Mouse (Mus musculus) G1E (cell line): ENCODE data around the gene Sh2d7. TPM values are rescaled to one million over a fixed set of nuclear protein-coding genes. Genes with fewer than 3 reads are reported as not detected.

Experiments
- ATAC-seq: 2 replicates; pipeline ENCODE4 v1.8.0; 2016; ENCODE audit warnings: mild to moderate bottlenecking; ENCODE audit not compliant: insufficient number of reproducible peaks, poor library complexity, low FRiP score, severe bottlenecking; ENCODE audit errors: extremely low read depth
- DNase-seq: peaks from one replicate; pipeline ENCODE4 v3.0.0; 2012; ENCODE audit warnings: low spot score
- H3K27me3 ChIP-seq: 2 replicates; pipeline ENCODE4 v1.6.1; 2012; ENCODE audit warnings: mild to moderate bottlenecking, low read length, inconsistent platforms; ENCODE audit not compliant: insufficient read depth
- H3K36me3 ChIP-seq: replicated peaks from 2 replicates; pipeline ENCODE3; 2012; ENCODE audit warnings: mild to moderate bottlenecking, inconsistent platforms
- H3K4me1 ChIP-seq: 2 replicates; pipeline ENCODE4 v1.6.1; 2012; ENCODE audit warnings: low read depth, low read length, inconsistent platforms, mixed read lengths; ENCODE audit not compliant: insufficient read depth
- H3K4me3 ChIP-seq: 2 replicates; pipeline ENCODE4 v1.5.1; 2012; ENCODE audit warnings: low read depth, mild to moderate bottlenecking, inconsistent platforms, low read length, moderate library complexity, mixed read lengths
- H3K9me3 ChIP-seq: replicated peaks from 2 replicates; pipeline ENCODE4 v1.6.1; 2012; ENCODE audit warnings: inconsistent platforms
- CTCF ChIP-seq: IDR thresholded peaks from 2 replicates; pipeline ENCODE4 v1.5.1; 2012; ENCODE audit warnings: low read depth, low read length, inconsistent platforms, mixed read lengths
- GATA1 ChIP-seq: IDR thresholded peaks from 2 replicates; pipeline ENCODE4 v1.6.1; 2012; ENCODE audit warnings: borderline replicate concordance, low read length, inconsistent platforms, mixed read lengths
- GATA2 ChIP-seq: IDR thresholded peaks from 2 replicates; pipeline ENCODE4 v1.6.1; 2012; ENCODE audit warnings: low read depth, low read length, inconsistent platforms, borderline replicate concordance
- POLR2AphosphoS5 ChIP-seq: IDR thresholded peaks from 2 replicates; pipeline ENCODE4 v1.6.1; 2012; ENCODE audit warnings: low read depth, low read length, inconsistent platforms; ENCODE audit not compliant: insufficient replicate concordance
- TAL1 ChIP-seq: conservative IDR thresholded peaks from 2 replicates; pipeline ENCODE4 v1.6.1; 2012; ENCODE audit warnings: low read depth, low read length, inconsistent platforms, mixed read lengths
- polyA plus RNA-seq: library from polyadenylated mRNA; stranded (reverse); fragments of >175 nt; gene quantifications from 2 replicates; pipeline ENCODE4 v1.2.3, GENCODE M21; 2012
- total RNA-seq, 2 experiments: library from RNA; stranded (forward) in 1 of 2; stranded (reverse) in 1 of 2; fragments of 200-1000 nt in 1 of 2; fragments of >200 nt in 1 of 2; fragmentation: Nextera tagmentation in 1 of 2; gene quantifications; 2 replicates each; pipeline ENCODE4 v1.2.3; 2014 to 2017

The Sh2d7 gene
- total and polyA plus RNA-seq, 3 experiments = 0.05 TPM; not detected in 2

DNA sequence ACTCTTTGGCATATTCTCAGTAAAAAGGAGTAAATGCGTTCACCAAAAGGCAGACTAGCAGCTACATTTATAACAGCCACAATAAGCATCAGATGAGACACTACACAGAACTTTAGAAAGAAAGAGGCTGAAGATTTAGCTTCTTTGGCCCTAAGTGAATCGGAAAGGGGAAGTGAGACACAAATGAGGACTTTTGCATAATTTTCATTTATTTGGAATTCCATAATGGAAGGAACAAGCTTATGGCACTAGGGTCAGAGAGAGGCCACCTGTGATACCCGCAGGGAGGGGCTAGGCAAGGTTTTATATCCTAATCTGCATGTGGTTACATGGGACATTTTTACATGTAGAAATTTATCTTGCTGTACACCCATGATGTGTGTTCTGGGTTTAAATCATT, 1.3 kb upstream of the Sh2d7 start:
- no peak for ATAC-seq
- Histone ChIP-seq H3K9me3 (no peaks in the 10 kb centered on the region), H3K36me3 (no peaks in the 10 kb centered on the region), H3K4me1 (no peaks in the 10 kb centered on the region), H3K27me3 (peaks cover 15% of the 10 kb centered on the region), H3K4me3 (no peak overlapping the region)
- TF ChIP-seq POLR2AphosphoS5 (no peak), TAL1 (no peak), GATA2 (no peak), GATA1 (no peak), CTCF (no peak)
- DNase-seq = no peak

DNA sequence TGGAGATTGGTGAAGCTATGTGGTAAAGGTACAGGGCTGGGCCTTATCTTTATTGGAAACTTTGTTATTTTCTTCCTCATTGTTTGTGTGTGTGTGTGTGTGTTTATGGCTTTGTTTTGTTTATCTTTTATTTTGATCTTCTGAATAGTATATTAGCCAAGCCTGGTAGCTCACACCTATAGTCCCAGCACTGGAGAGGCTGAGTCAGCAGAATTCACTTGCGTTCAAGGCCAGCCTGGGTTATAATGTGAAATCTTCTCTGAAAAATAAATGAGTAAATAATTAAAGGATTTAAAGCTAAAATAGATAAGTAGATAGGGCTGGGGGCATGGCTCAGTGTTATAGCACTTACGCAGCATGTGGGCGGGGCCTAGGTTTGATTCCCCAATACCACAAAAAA, 540 bp upstream of the Sh2d7 start:
- no peaks in the 10 kb centered on the region for H3K36me3 ChIP-seq
- H3K9me3 ChIP-seq = no peaks in the 10 kb centered on the region
- DNase-seq (no peak), ATAC-seq (no peak)
- no peak overlapping the region for H3K4me3 ChIP-seq
- TF ChIP-seq GATA1 (no peak), GATA2 (no peak), CTCF (no peak), POLR2AphosphoS5 (no peak), TAL1 (no peak)
- H3K4me1 ChIP-seq = no peaks in the 10 kb centered on the region
- peaks cover 22% of the 10 kb centered on the region for H3K27me3 ChIP-seq

DNA sequence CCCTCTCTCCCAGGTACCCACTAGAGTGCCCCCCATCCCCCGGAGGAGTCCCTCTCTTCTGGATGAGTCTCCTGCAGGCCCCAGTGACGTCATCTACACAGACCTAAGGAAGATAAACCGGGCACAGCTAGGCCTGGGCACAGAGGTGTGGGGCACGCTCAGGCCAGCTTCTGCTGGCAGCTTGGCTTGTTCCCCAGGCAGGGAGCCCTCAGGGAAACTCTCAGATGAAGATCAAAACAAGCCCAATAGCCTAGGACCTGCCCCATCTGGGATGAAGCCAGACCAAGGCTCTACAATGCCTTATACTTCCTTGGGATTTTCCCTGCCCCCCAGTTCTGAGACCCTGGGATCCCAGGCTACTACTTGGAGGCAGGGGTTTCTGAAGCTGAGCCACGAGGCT, 2.0 kb downstream of the Sh2d7 start:
- TF ChIP-seq POLR2AphosphoS5 (no peak), GATA1 (no peak), CTCF (no peak), GATA2 (no peak), TAL1 (no peak)
- DNase-seq = no peak
- no peak overlapping the region for H3K4me3 ChIP-seq
- ATAC-seq = no peak
- no peaks in the 10 kb centered on the region for H3K9me3 ChIP-seq
- H3K4me1 ChIP-seq = no peaks in the 10 kb centered on the region
- no peaks in the 10 kb centered on the region for H3K36me3 ChIP-seq
- peaks cover 29% of the 10 kb centered on the region for H3K27me3 ChIP-seq

DNA sequence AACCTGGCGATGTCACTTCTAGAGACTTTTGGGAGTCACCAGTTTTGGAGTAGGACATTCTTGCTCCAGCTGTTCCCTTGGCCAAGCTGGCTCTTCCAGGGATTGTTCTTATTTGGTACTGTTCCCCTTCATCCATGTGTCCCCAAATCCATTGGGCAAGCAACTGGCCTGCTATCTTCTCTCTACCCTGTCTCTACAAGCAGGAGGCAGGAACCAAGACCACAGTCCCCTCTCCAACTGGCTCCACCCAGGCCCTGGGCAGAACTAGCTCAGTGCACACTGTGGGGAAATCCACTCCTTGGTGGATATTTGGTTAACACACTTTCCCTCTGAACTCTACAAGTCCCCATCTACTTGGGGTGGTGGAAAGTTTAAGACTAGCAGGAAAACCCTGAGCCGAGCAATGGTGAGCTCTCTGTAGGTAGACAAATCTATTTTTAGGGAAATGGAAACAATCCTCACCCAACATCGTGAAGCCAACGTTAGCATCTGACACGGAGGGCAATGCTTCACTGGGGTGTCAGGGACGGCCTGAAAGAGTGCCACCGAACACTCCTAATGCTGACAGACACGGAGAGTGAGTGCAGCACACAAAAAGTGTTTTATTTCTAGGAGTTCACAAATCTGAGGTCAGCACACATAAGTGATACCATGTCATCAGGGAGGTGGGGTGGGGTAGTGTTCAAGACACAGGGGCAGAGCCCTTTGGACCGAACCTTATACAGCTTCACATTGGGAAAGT, 5.6 kb downstream of the Sh2d7 start:
- TF ChIP-seq GATA1 = no peak
- Histone ChIP-seq H3K4me3 (no peak overlapping the region), H3K36me3 (no peaks in the 10 kb centered on the region), H3K9me3 (no peaks in the 10 kb centered on the region), H3K4me1 (no peaks in the 10 kb centered on the region), H3K27me3 (peaks cover 42% of the 10 kb centered on the region)
- no peak for DNase-seq
- ATAC-seq = no peak

DNA sequence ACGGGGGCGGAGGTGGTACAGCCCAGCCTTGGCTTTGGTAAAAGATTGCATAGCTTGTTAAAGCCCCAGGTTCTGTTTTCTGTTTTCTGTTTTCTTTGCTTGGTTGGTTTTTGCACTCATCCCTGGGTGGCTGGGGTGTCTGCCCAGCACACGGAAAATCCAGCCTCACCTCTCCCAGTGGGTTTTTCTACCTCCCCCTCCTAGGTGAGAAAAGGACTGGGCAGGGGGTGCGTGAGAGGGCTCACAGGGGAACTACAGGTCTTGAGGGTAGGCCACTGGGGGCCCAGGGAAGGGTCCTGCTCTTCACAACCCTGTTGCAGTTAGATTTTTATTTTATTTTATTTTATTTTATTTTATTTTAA, 6.2 kb downstream of the Sh2d7 start:
- Histone ChIP-seq H3K4me1 (no peaks in the 10 kb centered on the region), H3K4me3 (no peak overlapping the region), H3K36me3 (no peaks in the 10 kb centered on the region), H3K9me3 (no peaks in the 10 kb centered on the region), H3K27me3 (peaks cover 45% of the 10 kb centered on the region)
- ATAC-seq = no peak
- no peak for DNase-seq
- no peak for TF ChIP-seq POLR2AphosphoS5
- no peak for TF ChIP-seq GATA2
- TF ChIP-seq CTCF = no peak
- no peak for TF ChIP-seq GATA1

DNA sequence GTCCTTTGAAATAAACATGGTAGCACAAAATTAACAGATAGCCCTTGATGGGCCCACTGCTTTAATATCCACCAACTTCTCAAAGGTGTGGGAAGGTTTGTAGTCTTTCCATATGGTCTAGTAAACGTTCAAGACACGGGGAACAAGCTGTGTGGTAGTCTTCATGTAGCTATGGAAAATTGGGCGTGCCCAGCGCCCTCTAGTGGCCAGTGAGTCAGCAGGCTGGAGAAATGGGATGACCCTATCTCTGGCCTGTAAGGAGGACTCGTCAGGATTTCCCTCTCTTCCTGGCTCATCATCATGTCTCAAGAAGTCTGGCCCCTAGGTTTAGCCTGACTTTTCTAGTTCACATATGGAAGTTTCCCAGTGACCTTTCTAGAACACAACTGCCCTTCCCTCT, 8.8 kb downstream of the Sh2d7 start:
- DNase-seq = peak; percentile 26
- TF ChIP-seq TAL1 = no peak
- peak; percentile 81 for TF ChIP-seq CTCF
- no peak for TF ChIP-seq POLR2AphosphoS5
- no peak for TF ChIP-seq GATA2
- H3K27me3 ChIP-seq = peaks cover 46% of the 10 kb centered on the region
- H3K36me3 ChIP-seq = no peaks in the 10 kb centered on the region
- ATAC-seq = no peak; the same call in 1 of the 2 replicates
- H3K4me3 ChIP-seq = no peak overlapping the region
- H3K4me1 ChIP-seq = peaks cover 2% of the 10 kb centered on the region
- no peaks in the 10 kb centered on the region for H3K9me3 ChIP-seq

DNA sequence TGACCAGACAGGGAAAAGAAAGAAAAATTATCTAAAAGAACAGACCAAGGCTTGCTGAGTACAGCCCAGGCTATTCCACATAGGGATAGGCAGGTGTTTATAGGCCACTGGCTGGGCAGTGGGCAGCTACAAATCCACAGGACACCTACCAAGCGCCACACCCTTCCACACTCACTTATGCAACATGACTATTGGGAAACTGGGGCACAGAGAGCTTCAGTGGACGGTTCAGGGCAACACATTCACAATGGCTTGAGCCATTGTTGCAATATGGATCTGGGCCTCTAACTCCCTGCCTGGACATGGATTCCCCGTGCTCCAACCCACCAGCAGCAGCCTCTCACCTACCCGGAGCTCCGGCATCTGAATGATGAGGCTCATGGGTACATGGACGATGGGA, 10.6 kb downstream of the Sh2d7 start:
- H3K36me3 ChIP-seq = no peaks in the 10 kb centered on the region
- DNase-seq (no peak), ATAC-seq (no peak)
- no peaks in the 10 kb centered on the region for H3K9me3 ChIP-seq
- TF ChIP-seq TAL1 = no peak
- no peak for TF ChIP-seq POLR2AphosphoS5
- TF ChIP-seq CTCF = no peak
- no peak for TF ChIP-seq GATA2
- no peak for TF ChIP-seq GATA1
- peaks cover 4% of the 10 kb centered on the region for H3K4me1 ChIP-seq
- H3K27me3 ChIP-seq = peaks cover 42% of the 10 kb centered on the region
- H3K4me3 ChIP-seq = no peak overlapping the region
